Mouse (Mus musculus): ENCODE results near the gene Clec4a3. TPM values are rescaled to one million over a fixed set of nuclear protein-coding genes. Genes with fewer than 3 reads are reported as not detected.

Clec4a3 gene
- 0.19 and 0.34 TPM in 2 replicates for polyA plus RNA-seq (2012; rRNA removed)

DNA sequence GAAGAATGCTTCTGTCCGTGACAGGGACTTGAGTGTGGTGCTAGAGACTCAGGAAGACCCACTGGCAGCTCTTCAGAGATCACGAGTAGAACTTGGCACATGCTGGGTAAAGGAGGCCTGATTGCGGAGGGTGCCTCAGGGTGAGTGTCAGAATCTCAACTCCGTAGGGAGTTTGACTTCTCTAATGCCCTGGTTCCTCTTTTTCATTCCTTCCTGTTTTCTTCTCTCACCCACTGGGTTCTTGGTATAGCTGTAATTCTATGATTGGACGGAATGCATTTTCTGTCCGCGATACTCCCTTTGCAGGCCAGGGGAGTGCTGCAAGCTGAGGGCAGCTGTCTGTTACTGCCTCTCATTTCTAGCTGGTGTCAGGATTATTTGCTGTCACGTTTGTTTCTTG, at the start of gene Clec4a3:
Gene Clec4a3, plus strand, starts transcription at position 115 of the 400 bp plus-strand sequence.

DNA sequence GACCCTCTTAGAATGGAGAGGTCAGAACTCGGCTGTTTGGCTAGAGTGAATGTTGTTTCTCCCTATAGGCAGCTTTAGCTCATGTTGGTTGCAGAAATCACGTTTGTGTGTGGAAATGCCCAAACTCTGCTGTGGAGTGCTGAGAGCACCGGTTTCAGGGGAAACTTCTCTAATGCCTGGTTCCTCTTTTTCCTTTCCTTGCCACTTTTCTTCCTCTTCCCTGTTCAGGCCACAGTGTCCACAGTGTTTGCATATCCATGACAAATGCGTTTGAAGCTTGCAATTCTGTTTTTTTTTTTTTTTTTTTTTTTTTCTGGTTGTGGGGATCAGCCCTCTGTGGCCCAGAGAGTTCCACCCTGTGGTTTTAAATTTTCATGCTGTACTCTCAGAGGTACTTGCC, 30.9 kb upstream of the Clec4a3 start, which contains the start of gene Clec4a1:
Gene Clec4a1, plus strand, starts transcription at position 398 of the 400 bp plus-strand sequence.

DNA sequence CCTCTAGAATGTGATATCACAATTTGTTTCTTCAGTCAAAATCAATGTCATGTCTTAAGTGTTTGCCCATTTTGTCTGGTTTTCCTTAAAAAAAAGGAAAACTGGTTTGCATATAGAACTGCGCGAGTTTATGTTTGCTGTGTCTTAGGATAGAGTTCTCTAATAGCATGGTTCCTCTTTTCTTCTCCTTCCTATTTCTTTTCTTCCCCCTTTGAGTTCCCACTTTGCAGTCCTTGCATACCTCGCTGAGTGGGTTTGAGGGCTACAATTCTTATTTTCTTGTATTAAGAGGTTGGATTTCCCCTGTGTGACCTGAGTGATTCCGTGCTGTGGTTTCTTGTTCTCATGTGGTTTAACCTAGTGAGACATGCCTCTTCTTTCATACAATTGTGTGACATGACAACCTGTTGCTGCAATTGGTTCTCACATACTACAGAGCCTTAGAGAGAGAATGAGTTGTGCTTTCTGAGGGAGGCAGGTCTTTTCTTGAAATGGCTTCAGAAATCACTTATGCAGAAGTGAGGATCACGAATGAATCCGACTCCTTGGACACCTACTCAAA, 37.6 kb downstream of the Clec4a3 start, which contains the start of gene Clec4a4:
Gene Clec4a4, plus strand, starts transcription at position 492 of the 562 bp plus-strand sequence.

Other genes starting within 250 kb of the Clec4a3 start
- gene Nanog, start 245.0 kb upstream of the Clec4a3 start, polyA plus RNA-seq (2012; rRNA removed) = not detected in 2 replicates
- gene Slc2a3, start 150.9 kb upstream of the Clec4a3 start, polyA plus RNA-seq (2012; rRNA removed) = 1.5 and 1.8 TPM in 2 replicates
- 13.1 TPM in 2 replicates for gene Foxj2, start 132.6 kb upstream of the Clec4a3 start, polyA plus RNA-seq (2012; rRNA removed)
- gene C3ar1, start 96.4 kb upstream of the Clec4a3 start, polyA plus RNA-seq (2012; rRNA removed) = 1.7 and 1.9 TPM in 2 replicates
- gene Necap1, start 78.0 kb upstream of the Clec4a3 start, polyA plus RNA-seq (2012; rRNA removed) = 9.5 and 11.4 TPM in 2 replicates
- gene Clec4a1, start 30.7 kb upstream of the Clec4a3 start, polyA plus RNA-seq (2012; rRNA removed) = 1.1 and 1.2 TPM in 2 replicates
- not detected in 2 replicates for gene Clec4a4, start 37.9 kb downstream of the Clec4a3 start, polyA plus RNA-seq (2012; rRNA removed)
- 0.26 and 0.29 TPM in 2 replicates for gene Clec4b1, start 97.4 kb downstream of the Clec4a3 start, polyA plus RNA-seq (2012; rRNA removed)
- 0.31 and 0.63 TPM in 2 replicates for gene Clec4a2, start 153.9 kb downstream of the Clec4a3 start, polyA plus RNA-seq (2012; rRNA removed)
- not detected in 2 replicates for gene Clec4b2, start 220.4 kb downstream of the Clec4a3 start, polyA plus RNA-seq (2012; rRNA removed)